Mouse (Mus musculus): Measurements from ENCODE around the gene Ywhab. TPM values are rescaled to one million over a fixed set of nuclear protein-coding genes. Genes with fewer than 3 reads are reported as not detected.
A peak's percentile ranks its signal among the peaks of the same experiment; 100 is the strongest.

The Ywhab gene
- polyA plus RNA-seq (2015; fragmentation: Nextera tagmentation; extraction: Ambion mirVana): 91.7 and 96.3 TPM in 2 replicates

DNA sequence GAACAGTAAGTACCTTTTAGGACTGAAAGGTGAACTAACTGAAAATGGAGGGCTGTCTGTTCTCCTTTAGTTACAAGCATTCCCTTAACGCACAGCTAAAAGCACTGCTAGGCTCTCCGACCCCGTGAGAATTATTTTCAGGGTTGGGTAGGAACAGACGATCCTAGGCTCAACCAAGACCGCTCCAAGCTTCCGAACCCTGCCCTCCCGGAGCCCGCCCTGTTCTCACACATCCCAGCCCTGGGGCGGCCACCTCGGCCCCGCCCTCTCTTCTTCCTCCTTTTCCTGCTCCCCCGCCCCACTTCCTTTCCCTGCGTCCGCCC, at the start of gene Ywhab:
Gene Ywhab, plus strand, starts transcription at position 307 of the 323 bp plus-strand sequence.
- Histone ChIP-seq H3K4me2 (peak within 1 kb of the TSS; percentile 80), H3K4me3 (replicated peaks) (peak within 1 kb of the TSS; percentile 100), H3K4me1 (replicated peaks) (peaks cover 36% of the 10 kb centered on the region), H3K9me3 (replicated peaks) (no peaks in the 10 kb centered on the region), H3K9ac (peak within 1 kb of the TSS; percentile 97), H3K27me3 (no peaks in the 10 kb centered on the region), H3K36me3 (replicated peaks) (peaks cover 18% of the 10 kb centered on the region), H3K27ac (replicated peaks) (peak within 1 kb of the TSS; percentile 97)
- no peak for ATAC-seq (ENCODE audit: insufficient read depth)
- WGBS (ENCODE audit: insufficient replicate concordance): 0% methylated on average over 12 of the region's 14 CpGs

DNA sequence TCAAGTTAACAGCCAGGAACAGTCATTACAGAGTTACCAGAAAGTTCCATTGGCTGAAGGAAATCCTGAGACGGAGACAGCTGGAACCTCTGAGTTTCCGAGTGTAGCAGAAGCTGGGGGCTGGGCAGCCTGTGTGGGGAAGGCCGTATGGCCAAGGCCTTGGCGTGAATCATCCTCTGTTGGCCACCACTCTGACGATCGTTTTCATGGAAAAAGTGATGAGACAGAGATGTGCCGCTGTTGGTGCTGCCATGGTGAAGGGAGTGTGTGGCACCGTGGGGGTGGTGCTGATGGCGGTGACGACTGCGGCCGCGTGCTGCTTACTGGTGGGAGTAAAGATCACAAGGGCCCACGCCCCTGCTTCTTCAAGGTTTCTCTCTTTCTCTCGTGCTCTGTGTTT, 48.5 kb upstream of the Ywhab start:
- WGBS (ENCODE audit: insufficient replicate concordance): 66% methylated on average over 15 of the region's 15 CpGs

DNA sequence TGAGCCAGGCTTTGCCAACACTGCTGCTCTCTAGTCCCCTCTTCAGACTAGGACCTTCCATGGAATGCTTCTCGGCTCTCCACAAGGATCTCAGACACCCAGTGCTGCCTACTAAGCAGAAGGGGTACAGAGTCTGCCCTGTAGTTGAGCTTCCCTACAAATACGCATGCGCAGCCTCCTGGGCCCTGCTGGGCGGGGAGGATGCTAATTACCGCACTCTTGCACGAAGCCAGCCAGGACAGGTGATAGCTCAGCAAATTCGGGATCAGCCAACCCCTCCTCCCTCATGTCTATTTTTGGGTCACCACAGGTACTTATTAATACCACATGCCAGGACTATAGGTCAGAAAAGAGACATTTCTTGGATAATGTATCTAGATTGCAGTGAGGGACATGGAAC, 46.8 kb upstream of the Ywhab start:
- 68% methylated on average over 7 of the region's 7 CpGs for WGBS (ENCODE audit: insufficient replicate concordance)
- Histone ChIP-seq H3K9ac (no peak overlapping the region), H3K4me1 (replicated peaks) (no peaks in the 10 kb centered on the region), H3K4me2 (no peak overlapping the region), H3K27ac (replicated peaks) (no peak overlapping the region), H3K36me3 (replicated peaks) (no peaks in the 10 kb centered on the region), H3K9me3 (replicated peaks) (no peaks in the 10 kb centered on the region), H3K4me3 (replicated peaks) (no peak overlapping the region), H3K27me3 (no peaks in the 10 kb centered on the region)
- no peak for ATAC-seq (ENCODE audit: insufficient read depth)

More for the DNA sequence above, 48.5 kb upstream of the Ywhab start:
- no peak for ATAC-seq (ENCODE audit: insufficient read depth)
- Histone ChIP-seq H3K4me3 (replicated peaks) (no peak overlapping the region), H3K9me3 (replicated peaks) (no peaks in the 10 kb centered on the region), H3K27ac (replicated peaks) (no peak overlapping the region), H3K36me3 (replicated peaks) (no peaks in the 10 kb centered on the region), H3K4me1 (replicated peaks) (no peaks in the 10 kb centered on the region), H3K4me2 (no peak overlapping the region), H3K27me3 (no peaks in the 10 kb centered on the region), H3K9ac (no peak overlapping the region)

DNA sequence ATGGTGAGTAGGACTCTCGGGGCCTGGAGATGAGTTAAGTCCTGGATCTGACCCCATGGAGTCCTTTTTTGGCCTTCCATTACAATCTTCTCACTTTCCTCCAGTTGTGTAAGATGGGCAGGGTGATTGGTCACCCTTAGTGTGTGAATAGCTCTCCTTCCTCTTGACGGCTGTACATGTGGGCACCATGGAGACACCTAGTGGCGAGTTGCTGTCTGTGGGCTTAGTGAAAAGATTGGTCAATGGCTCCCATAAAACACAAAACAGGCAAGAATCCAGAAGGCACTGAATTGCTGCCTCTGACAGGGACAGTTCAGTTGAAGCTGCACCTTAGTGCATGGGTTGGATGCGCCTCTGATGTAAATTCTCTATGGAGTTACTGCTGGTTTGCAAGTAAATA, 43.0 kb upstream of the Ywhab start:
- no peak overlapping the region for H3K9ac ChIP-seq
- H3K27ac ChIP-seq (replicated peaks): no peak overlapping the region
- H3K4me3 ChIP-seq (replicated peaks): no peak overlapping the region
- WGBS (ENCODE audit: insufficient replicate concordance): 12% methylated on average over 4 of the region's 4 CpGs
- no peaks in the 10 kb centered on the region for H3K27me3 ChIP-seq
- no peaks in the 10 kb centered on the region for H3K4me1 ChIP-seq (replicated peaks)
- no peak for ATAC-seq (ENCODE audit: insufficient read depth)
- H3K4me2 ChIP-seq: no peak overlapping the region
- no peaks in the 10 kb centered on the region for H3K9me3 ChIP-seq (replicated peaks)
- H3K36me3 ChIP-seq (replicated peaks): no peaks in the 10 kb centered on the region

DNA sequence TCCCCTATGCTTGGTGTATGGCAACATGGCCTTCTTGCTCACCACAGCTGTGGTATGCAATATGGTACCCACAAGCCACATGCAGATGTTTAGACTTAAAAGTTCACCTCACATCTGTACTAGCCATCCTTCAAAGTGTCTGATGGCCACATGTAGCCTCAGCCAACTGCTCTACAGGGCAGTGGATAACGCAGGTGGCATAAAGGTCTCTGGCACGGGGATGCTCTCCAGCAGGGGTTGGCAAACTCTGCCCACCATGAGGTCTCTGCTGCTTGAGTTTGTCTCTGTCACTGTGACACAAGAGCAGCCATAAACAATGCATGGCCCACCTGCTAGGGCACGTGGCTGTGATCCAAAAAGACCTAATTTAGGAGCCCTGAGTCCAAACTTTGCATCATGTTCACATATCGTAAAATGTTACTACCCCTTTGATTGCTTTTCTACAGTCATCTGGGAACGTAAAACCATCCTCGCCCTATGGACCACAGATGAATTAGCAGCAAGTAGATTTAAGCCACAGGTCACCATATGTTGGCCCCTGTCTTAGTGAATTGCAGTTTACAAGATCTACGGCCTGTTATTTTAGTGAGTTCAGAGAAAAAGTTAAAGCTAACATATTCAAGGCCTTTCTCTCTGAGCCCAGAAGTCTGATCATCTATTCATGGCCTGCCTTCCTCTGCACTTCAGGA, 41.0 kb upstream of the Ywhab start:
- Histone ChIP-seq H3K27ac (replicated peaks) (no peak overlapping the region), H3K4me2 (no peak overlapping the region), H3K9ac (no peak overlapping the region), H3K4me3 (replicated peaks) (no peak overlapping the region), H3K27me3 (no peaks in the 10 kb centered on the region), H3K36me3 (replicated peaks) (no peaks in the 10 kb centered on the region), H3K4me1 (replicated peaks) (no peaks in the 10 kb centered on the region), H3K9me3 (replicated peaks) (no peaks in the 10 kb centered on the region)
- ATAC-seq (ENCODE audit: insufficient read depth): no peak
- WGBS (ENCODE audit: insufficient replicate concordance): 52% methylated on average over 7 of the region's 7 CpGs

DNA sequence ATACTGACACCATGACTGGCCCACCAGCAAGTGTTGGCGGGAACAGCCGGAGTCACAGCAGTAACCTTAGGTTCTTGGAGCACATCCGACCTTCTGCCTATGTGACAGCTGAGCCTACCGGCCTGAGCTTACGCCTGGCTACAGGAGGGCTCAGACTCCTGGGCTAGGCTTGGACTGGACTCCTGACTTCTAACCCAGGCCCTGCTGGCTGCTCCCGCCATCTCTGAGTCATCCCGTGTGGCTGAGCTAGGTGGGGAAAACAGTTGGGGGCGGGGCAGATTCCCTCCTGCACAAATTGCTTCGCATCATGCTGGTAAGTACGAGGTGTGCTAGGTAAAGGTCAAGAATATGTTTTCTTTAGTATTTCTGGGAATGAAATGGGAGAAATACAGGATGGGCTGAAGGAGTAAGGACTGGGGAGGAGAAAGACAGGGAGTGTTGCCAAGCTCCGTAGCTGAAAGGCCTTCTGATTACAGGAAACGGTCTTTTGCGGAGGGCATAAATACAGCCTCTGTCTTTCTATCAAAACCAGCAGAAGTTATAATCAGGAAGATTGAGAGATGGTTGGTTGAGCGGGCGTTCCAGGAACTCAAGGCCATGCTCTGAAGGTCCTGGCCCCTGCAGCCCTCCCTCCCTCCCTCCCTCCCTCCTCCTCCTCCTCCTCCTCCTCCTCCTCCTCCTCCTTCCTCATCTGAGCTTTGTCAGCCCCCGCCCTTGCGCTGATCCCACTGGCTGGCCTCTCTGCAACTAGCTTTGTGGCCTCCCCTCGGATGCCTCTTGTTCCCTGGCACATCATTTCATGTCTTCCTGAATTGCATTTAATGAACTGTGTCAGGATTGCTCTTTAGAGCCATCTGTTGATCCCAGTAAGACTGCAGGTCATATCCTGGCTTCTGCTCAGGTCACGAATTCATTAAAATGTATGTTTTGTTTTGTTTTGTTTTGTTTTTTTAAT, 29.9 kb upstream of the Ywhab start:
- no peak for ATAC-seq (ENCODE audit: insufficient read depth)
- 62% methylated on average over 17 of the region's 19 CpGs for WGBS (ENCODE audit: insufficient replicate concordance)
- no peaks in the 10 kb centered on the region for H3K36me3 ChIP-seq (replicated peaks)
- H3K27ac ChIP-seq (replicated peaks): no peak overlapping the region
- H3K4me1 ChIP-seq (replicated peaks): no peaks in the 10 kb centered on the region
- no peak overlapping the region for H3K4me2 ChIP-seq
- H3K9me3 ChIP-seq (replicated peaks): no peaks in the 10 kb centered on the region
- no peak overlapping the region for H3K4me3 ChIP-seq (replicated peaks)
- H3K9ac ChIP-seq: no peak overlapping the region
- H3K27me3 ChIP-seq: no peaks in the 10 kb centered on the region

DNA sequence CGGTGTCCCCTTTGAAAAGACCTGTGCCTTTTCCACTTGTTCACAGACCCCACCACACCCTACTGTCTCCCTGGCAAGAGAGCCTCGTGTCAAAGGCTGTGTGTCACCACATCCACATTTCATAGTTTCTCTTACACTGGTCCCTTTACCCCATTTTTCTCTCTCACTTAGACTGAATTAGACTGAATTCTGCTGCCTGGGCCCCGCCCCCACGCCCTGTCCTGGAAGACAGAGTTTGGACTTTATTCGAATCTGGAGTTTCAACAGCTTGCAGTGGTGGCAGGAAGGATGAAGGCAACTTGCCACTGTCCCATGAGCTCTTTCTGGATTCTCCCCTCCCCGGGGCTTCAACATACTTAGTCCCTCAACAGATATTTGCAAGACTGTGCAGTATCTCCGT, 29.1 kb upstream of the Ywhab start:
- no peak for ATAC-seq (ENCODE audit: insufficient read depth)
- no peak overlapping the region for H3K4me3 ChIP-seq (replicated peaks)
- H3K9me3 ChIP-seq (replicated peaks): no peaks in the 10 kb centered on the region
- H3K27me3 ChIP-seq: no peaks in the 10 kb centered on the region
- no peaks in the 10 kb centered on the region for H3K36me3 ChIP-seq (replicated peaks)
- H3K4me2 ChIP-seq: no peak overlapping the region
- 47% methylated on average over 7 of the region's 7 CpGs for WGBS (ENCODE audit: insufficient replicate concordance)
- no peak overlapping the region for H3K9ac ChIP-seq
- H3K4me1 ChIP-seq (replicated peaks): no peaks in the 10 kb centered on the region
- H3K27ac ChIP-seq (replicated peaks): no peak overlapping the region

DNA sequence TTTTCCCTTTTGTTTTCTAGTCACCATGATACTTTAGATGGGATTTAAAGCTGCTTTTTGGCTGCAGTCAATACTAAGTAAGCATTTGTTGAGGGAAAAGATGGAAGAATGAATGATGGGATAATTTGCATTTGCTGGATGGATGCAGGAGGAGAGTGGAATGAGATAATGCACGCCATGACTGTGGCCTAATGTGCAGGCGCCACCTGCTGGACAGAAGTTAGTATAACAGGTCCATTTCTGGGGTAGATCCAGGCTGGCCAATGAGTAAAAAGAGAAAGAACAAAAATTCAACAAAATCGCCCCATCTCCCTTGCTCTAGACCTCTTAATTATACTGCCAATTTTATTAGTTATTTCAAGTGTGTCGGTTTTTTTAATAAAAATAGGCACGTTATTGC, 26.2 kb upstream of the Ywhab start:
- Histone ChIP-seq H3K36me3 (replicated peaks) (no peaks in the 10 kb centered on the region), H3K27me3 (no peaks in the 10 kb centered on the region), H3K4me1 (replicated peaks) (no peaks in the 10 kb centered on the region), H3K4me3 (replicated peaks) (no peak overlapping the region), H3K27ac (replicated peaks) (no peak overlapping the region), H3K4me2 (no peak overlapping the region), H3K9me3 (replicated peaks) (no peaks in the 10 kb centered on the region), H3K9ac (no peak overlapping the region)
- WGBS (ENCODE audit: insufficient replicate concordance): 3% methylated on average over 5 of the region's 5 CpGs
- no peak for ATAC-seq (ENCODE audit: insufficient read depth)

DNA sequence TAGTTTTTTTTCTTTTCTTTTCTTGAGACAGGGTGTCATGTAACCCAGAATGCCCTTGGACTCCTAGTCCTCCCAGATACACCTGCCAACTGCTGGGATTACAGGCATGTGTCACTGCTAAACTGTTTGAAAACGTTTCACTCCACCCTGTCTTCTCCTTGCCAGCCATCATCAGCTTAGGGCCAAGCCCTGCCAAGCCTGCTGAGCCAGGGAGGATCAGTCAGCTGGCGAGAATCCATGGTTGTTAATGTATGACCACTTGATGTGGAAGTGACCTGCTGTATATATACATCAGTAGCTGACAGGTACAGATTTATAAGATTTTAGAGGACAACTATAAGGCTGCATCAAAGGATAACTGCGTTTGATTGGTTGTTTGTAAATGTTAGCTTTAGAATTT, 24.4 kb upstream of the Ywhab start:
- ATAC-seq (ENCODE audit: insufficient read depth): no peak
- Histone ChIP-seq H3K36me3 (replicated peaks) (no peaks in the 10 kb centered on the region), H3K27ac (replicated peaks) (no peak overlapping the region), H3K9ac (no peak overlapping the region), H3K27me3 (no peaks in the 10 kb centered on the region), H3K4me1 (replicated peaks) (no peaks in the 10 kb centered on the region), H3K4me3 (replicated peaks) (no peak overlapping the region), H3K4me2 (no peak overlapping the region), H3K9me3 (replicated peaks) (no peaks in the 10 kb centered on the region)
- WGBS (ENCODE audit: insufficient replicate concordance): 39% methylated on average over 3 of the region's 3 CpGs

DNA sequence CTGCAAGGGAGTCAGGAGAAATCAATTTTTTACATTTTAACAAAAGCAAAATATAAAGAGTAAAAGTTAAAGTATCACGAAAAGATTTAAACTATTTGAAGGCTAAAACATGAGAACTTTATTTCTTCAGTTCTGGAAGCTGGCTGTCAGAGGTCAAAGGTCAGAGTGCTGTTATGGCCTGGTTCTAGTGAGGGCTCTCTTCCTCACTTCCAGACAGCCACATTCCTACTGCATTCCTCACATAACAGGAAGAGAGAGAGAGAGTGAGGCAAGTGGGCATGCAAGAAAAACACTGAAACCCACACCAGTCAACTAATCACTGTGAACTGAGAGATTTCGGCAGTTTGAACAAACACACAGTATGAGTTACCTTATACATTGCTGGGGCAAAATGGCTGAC, 20.7 kb upstream of the Ywhab start:
- no peak for ATAC-seq (ENCODE audit: insufficient read depth)
- Histone ChIP-seq H3K9me3 (replicated peaks) (no peaks in the 10 kb centered on the region), H3K4me3 (replicated peaks) (no peak overlapping the region), H3K9ac (no peak overlapping the region), H3K36me3 (replicated peaks) (no peaks in the 10 kb centered on the region), H3K4me2 (no peak overlapping the region), H3K27me3 (no peaks in the 10 kb centered on the region), H3K27ac (replicated peaks) (no peak overlapping the region), H3K4me1 (replicated peaks) (no peaks in the 10 kb centered on the region)
- 63% methylated on average over 2 of the region's 2 CpGs for WGBS (ENCODE audit: insufficient replicate concordance)

DNA sequence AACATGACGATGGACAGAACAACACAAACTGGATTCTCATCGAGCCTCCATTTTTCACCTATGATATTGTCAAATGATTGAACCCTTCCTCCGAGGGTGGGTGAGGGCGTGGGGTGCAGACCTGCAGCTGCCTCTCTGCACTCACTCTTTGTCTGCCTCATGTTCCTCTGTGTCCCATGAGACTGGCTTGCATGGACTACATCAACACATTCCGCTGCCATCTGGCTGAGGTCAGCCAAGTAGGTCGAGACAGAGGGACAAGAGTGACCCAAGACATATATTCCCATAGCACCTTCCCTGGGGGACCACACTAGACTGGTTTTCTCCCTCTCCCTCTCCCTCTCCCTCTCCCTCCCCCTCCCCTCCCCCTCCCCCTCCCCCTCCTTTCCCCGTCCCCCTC, 18.3 kb upstream of the Ywhab start:
- H3K9ac ChIP-seq: no peak overlapping the region
- no peak overlapping the region for H3K4me3 ChIP-seq (replicated peaks)
- no peaks in the 10 kb centered on the region for H3K4me1 ChIP-seq (replicated peaks)
- no peaks in the 10 kb centered on the region for H3K27me3 ChIP-seq
- H3K4me2 ChIP-seq: no peak overlapping the region
- no peak overlapping the region for H3K27ac ChIP-seq (replicated peaks)
- no peaks in the 10 kb centered on the region for H3K36me3 ChIP-seq (replicated peaks)
- no peak for ATAC-seq (ENCODE audit: insufficient read depth)
- no peaks in the 10 kb centered on the region for H3K9me3 ChIP-seq (replicated peaks)
- 73% methylated on average over 6 of the region's 7 CpGs for whole genome bisulfite sequencing (ENCODE audit: insufficient replicate concordance)

All from liver, embryonic 15.5 days (tissue).